Mouse (Mus musculus) right cerebral cortex, postnatal 36 days (tissue): ENCODE results near the gene Snx32.

Experiments
- DNase-seq, 2 experiments: peaks; one replicate each; pipeline ENCODE4 v3.0.0; 2022; ENCODE audit warnings: low spot score in 2 of 2, mixed read lengths in 1 of 2

Snx32 gene

DNA sequence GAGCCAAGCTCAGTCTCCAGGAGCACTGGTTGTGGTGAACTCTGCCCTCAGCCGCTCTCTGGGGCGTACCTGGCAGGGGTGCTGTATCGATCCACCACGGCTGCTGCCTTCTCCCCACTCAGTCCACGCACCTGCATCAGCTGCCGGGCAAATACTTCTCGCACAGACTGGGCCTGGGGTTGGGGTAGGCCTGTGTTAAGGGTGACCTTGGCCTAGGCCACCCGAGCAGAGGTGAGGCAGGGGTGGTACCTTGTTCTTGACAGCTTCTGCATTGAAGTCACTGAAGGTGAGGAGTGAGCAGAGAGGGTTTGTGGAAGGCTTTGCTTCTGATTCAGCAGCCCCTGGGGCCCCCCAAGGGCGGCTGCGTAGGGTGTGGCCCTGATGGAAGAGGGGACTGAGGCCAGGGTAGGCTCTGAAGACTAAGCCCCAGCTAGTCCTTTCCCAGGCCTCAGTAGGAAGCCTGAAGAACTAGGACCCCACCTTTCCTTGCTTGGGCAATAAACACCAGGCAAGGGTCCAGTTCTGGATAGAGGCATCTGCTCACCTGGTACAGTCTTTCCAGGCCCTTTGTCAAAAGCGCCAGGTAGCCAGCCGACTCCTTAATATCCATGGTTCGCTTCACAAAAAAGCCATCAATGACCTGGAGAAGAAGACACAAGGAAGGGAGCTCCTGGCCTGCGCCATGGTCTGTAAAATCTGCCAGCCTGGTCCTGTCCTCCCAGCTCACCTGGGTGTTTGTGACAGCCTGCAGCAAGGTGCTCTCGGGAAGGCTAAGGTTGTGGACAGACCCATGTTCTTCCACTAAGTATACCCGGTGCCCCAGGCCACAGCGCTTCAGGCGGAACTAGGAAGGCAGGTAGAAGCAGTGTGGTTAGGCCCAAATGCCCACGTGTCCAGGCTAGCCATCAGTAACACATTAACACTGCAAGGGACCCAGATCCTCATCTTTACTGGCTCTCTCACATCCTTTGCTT lies 26.7 kb downstream of the Snx32 start:
- no peak for DNase-seq

DNA sequence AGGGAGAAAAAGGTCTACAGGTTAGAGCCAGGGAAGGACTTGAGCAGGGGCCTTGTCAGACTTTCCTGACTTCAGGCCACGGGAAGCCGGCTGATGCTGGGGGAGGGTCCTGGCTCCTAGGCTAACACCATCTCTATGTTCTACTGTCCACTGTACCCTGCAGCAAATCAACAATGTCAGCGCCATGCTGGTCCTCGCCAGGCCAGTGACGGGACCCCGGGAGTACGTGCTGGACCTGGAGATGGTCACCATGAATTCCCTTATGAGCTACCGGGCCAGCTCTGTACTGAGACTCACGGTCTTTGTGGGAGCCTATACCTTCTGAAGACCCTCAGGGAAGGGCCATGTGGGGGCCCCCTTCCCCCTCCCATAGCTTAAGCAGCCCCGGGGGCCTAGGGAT lies 28.9 kb downstream of the Snx32 start:
- DNase-seq: no peak

DNA sequence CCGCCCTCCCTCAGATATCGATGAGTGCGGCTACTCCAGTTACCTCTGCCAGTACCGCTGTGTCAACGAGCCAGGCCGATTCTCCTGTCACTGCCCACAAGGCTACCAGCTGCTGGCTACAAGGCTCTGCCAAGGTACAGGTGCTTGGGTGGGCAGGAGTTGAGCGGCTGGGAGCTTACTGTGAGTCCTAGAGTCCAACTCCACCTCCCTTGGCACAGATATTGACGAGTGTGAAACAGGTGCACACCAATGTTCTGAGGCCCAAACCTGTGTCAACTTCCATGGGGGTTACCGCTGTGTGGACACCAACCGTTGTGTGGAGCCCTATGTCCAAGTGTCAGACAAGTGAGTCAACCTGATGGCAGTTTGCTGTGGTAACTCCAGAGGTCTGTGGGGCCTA lies 30.3 kb downstream of the Snx32 start:
- no peak for DNase-seq

DNA sequence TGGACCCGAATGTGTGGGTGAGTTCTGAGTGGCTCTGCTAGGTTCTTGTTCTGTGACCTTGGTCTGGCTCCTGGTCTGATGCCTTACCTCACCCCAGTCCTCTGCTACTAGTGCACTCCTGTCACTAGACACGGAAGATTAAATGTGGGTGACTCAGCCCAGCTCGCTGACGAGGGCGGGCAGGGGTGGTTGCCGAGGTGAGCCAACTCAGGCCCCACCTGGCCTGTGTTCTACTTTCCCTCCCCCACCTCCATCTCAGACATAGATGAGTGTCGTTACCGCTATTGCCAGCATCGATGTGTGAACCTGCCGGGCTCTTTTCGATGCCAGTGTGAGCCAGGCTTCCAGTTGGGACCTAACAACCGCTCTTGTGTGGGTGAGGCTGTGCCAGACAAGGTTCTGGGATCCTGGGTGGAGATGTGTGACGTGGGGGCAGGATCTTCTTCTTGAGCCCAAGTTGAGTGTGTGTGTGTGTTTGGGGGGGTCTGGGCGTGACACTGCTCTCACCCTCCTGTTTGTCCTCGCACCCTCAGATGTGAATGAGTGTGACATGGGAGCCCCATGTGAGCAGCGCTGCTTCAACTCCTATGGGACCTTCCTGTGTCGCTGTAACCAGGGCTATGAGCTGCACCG lies 32.6 kb downstream of the Snx32 start:
- DNase-seq: no peak

DNA sequence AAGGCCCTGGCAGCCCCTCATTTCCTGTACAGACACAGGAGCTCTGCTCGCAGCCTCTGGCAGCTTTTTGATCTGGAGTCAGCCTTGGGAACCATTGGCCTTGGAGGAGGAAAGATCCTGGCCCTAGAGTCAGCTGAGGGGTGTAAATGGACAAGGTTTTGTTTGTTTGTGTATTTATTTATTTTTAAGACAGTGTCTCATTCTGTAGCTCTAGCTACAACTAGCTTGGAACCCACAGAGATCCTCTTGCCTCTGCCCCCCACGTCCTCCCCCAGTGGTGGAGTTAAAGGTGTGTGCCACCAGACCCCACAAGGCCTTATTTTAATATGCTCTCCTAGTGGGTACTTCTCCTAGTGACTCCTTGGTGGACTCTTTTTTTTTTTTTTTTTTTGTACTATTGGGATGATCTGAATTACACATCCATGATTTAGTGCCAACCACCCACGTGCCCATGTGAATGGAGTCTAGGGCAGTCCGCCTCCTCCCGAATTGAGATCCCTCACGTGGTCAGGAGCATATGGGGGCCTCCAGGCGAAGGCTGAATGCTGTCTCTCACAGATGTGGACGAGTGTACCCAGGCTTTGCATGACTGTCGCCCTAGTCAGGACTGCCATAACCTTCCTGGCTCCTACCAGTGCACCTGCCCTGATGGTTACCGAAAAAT lies 33.2 kb downstream of the Snx32 start:
- no peak for DNase-seq

DNA sequence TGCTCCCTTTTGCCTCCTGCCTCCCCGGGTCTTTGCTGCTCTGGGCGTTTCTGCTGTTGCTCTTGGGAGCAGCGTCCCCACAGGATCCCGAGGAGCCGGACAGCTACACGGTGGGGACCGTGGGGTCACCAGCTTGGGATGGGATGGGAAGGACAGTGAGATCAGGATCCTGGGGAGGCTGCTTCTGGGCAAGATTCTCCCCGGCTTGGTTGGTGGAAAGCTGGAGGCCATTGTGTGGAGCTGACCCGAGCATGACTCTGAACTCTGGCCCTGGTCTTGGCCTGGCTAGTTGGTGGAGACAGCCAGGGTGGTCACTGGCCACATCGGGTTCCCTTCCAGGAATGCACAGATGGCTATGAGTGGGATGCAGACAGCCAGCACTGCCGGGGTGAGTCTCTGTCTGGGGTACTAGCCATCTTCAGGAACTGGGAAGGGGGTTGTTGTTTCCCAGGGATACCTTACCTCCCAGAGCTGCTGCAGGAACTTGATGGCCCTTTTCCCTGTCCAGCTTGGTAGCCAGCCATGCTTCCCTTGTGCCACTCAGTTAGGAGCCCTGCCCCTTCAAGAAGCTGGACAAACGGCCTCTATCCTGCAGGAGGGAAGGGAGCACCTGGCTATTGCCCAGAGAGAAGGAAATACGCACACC lies 35.1 kb downstream of the Snx32 start:
- no peak for DNase-seq

DNA sequence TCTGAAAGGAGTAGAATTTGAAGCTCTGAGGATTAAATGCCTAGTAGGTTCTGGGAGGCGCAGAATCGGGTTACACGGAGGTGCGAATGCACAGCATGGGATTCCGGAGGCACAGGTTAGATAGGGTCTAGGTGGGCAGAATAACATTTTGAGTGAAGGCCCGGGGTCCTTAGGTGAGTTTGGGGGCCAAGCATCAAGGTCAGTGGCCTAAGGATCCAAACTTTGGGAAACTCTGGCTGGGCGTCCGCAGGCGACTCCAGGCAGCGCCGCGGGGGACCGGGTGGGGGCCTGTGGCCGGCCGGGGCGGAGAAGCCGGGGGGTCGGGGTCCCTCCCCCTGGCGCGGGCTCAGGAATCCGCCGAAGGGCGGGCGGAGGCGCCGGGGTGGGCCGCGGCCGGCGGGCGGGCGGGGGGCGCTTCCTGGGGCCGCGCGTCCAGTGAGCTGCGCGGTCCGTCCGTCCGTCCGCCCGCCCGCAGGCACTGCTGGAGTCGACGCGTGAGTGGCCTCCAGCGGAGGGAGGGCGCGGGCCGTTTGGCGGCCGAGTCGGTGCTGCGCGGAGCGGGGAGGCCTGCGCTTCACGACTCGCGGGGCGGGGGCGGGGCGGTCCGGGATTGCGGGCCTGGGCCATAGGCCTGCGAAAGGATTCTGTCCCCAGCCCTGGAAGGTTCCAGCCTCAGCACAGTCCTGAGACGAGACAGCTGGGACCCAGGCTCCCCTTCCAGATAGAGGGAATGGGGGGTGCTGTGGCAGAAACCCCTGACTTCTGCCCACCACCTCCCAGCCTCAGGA lies 35.9 kb downstream of the Snx32 start:
- no peak for DNase-seq

DNA sequence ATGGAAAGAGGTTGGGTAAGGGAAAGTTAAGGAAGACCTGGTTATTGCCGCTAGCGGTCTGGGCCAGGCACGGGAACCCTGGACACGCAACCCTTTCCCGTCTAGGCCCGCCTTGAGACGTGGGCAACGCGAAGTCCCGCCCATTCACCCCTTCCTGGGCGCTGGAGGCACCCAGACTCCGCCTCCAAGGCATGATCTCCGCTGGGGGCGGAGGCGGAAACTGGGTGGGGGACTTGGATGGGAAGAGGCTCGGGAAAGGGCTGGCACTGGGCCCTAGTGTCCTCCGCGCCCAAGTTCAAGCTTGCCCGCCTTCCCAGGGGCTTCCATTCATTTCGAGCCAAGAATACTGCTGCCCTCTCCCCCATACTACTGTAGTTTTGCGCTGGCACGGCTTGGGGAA lies 36.6 kb downstream of the Snx32 start, which contains the start of gene Efemp2:
Gene Efemp2, plus strand, starts transcription at position 235 of the 400 bp plus-strand sequence.
- DNase-seq: peak in 1 of 2 experiments; percentile 48

DNA sequence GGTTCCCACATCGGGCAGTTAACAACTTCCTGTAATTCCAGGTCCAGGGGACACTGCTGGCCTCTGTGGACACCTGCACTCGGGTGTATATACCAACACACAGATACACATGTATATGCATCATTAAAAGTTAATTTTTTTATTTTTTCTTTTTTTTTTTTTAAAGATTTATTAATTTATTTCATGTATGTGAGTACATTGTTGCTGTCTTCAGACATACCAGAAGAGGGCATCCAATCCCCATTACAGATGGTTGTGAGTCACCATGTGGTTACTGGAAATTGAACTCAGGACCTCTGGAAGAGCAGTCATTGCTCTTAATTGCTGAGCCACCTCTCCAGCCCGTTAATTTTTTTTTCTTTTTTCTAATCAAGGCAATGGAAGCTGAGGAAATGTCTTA lies 37.5 kb downstream of the Snx32 start:
- DNase-seq: no peak

DNA sequence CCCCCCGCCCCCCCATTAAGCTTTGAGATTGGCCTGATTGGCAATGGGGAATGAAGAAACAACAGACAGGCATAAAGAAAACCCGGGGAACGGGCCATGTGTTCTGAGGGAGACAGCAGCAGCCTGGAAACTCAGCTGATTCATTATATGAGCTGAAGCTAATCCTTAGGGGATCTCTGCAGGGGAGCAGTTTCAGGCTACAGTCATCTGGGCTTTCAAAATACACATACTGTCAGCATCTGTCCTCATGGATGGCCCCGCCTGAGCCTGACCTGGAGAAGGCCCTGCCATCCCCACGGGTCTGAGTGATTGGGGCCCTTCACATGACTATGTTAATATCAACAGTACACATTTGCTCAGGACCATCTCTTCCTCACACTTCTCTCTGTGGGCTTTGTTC lies 38.5 kb downstream of the Snx32 start:
- DNase-seq: no peak

DNA sequence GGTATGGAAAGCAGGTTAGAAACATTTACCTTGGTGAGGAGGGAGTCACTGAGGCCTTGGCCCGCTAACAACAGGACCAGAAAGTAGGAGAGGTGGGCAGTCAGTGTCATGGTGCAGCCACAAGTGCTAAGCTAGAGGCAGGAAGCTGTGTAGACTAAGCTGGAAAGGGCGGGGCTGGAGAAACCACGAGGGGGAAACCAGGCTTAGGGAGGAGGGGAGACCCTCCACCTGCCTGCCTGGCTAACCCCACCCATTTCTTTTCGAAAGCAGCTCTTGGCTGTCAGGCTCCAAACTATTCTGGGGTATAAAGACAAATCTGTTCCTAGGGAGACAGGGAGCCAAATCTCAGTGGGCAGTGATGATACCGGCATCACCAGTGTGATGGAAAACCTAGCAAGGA lies 42.0 kb downstream of the Snx32 start, which contains the start of gene Ctsw:
Gene Ctsw, minus strand, starts transcription at position 134 of the 400 bp plus-strand sequence.
- DNase-seq: no peak

DNA sequence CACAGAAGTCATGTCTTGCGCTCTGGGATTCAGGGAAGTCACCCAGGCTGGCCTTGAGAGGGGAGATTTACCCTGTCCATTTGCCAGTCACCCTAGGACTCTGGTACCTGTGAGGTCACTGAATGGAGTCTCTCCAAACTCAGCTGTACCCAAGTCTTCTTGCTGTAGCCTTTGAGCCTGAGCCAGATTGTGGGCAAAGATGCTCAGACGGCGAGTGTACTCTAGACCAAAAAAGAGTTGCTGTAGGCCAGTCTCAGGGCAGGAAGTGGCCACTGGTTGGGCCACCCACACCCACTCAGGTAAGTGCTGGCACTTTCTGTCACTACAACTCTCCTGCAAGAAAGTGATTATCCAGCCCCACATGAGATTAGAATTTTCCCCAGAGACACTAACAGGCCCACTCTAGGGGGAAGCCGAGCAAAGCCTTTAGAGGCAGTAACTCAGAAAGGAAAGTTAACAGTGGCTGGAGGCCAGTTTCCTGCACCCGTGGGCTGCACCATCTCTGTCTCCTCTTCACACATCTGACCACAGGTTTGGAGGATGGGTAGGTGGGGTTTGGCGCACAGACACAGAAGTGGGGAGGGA lies 43.3 kb downstream of the Snx32 start:
- DNase-seq: no peak

DNA sequence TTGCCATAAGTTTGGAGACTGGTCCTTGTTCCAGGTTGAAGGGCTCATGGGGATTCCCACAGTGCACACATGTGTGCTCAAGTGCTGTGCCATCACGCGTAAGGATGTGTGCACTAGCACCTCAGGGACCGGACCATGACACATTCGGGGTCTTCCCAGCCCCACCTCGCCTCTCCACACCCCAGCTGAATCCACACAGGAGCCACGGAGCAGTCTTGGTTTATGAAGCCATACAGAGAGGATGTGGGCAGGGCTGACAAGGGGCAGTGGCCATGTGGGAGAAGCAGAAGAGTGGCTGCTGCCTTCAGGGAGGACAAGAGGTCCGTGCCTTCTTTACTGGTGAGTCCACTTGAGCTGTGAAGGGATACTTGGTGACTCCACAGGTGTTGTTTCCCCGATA lies 45.3 kb downstream of the Snx32 start:
- no peak for DNase-seq

DNA sequence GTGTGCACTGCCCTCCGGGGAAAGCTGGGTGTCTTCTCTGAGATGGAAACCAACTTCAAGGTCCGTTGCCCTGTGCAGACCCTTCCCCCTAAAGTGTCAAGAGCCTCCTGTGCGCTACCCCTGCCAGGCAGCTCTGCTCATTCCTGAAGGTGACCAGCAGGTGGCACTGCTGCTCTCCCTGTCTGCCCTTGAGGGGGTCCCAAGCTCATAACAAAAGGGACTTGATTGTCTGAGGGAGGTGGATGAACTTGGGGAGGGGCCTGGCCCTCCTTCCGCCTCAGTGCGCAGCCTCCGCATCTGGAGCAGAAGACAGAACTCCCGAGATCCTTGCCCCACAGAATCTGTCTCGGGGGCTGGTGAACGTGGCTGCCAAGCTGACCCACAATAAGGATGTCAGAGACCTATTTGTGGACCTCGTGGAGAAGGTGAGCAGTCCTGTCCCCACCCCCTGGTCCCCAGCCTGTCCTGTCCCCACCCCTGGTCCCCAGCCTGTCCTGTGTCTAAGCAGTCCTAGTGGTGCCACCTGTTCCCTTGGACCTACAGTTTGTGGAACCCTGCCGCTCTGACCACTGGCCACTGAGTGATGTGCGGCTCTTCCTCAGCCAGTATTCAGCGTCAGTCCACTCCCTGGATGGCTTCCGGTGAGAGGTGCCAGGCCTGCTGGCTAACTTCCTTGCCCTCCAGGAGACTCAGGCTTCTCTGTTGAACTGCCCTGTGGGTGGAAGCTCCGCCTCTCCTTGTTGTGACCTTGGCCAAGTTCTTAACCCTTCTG lies 46.4 kb downstream of the Snx32 start:
- DNase-seq: no peak

DNA sequence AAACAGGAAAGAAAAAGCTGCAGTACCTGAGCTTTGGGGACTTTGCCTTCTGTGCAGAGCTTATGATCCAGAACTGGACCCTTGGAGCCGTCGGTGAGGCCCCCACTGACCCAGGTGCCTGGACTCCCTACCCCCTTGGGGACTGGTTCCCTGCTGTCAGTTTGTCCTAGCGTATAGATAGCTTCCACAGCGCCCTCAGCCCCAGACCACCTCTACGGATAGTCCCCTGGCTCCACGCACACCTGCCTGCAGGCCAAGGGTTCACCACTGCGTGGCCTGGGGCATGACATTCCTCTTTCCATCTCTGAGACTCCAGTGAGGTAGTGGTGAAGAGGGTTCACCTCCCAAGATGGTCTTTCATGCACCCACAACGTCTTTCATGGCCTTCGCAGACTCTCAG lies 47.1 kb downstream of the Snx32 start:
- DNase-seq: no peak

DNA sequence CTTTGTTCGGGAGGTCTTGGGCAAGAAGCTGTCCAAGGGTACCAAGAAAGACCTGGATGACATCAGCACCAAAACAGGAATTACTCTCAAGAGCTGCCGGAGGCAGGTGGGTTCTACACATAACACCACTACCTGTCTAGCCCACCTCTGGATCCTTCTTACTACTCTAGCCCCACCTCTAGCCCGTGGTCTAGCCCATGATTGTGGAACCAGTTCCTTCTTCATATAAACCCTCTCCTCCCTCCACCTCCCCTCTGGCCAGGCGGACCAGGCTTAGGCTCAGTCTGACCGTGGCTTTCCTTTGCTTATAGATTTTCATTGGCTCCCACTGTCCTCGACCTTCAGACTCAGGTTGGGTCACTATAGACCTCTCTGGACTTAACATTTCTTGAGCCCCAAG lies 48.9 kb downstream of the Snx32 start:
- no peak for DNase-seq

DNA sequence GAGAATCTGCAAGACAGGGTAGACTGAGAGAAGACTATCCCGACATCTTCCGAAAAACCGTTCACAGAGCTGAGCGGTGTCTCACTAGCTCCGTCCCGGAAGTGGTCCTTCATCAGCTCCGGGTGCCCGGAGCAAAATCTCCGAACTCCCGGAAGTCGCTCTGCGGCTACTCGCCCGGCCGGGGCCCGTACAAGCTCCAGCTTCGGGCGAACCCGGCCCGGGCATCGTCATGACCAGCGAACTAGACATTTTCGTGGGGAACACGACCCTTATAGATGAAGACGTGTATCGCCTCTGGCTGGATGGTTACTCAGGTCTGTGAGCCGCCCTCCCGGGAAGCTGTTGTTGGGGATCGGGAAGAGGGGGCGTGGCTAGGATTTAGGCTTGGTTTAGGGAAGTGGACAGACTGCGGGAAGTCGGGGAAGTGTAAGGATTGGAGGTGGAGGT lies 49.9 kb downstream of the Snx32 start, which contains the start of gene Fibp:
Gene Fibp, plus strand, starts transcription at position 151 of the 447 bp plus-strand sequence.
- DNase-seq: peak; percentile 73 to 79

DNA sequence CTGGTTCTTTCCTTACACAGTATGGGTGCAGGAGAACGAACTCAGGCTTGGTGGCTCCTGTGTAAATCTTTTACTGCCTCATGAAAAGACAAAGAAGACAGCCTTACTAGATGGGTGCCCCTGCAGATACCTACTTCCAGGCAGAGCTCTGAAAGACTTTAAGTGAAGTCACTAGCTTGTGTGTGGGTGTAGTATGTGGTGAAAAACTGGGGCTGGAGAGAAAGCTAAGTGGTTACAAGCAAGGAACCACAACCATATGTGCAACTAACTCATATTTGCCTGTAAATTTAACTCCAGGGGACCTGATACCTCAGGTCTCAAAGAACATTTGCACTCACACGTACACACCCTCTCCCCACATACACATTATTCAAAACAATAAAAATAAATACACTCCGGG lies 50.4 kb downstream of the Snx32 start:
- DNase-seq: no peak

DNA sequence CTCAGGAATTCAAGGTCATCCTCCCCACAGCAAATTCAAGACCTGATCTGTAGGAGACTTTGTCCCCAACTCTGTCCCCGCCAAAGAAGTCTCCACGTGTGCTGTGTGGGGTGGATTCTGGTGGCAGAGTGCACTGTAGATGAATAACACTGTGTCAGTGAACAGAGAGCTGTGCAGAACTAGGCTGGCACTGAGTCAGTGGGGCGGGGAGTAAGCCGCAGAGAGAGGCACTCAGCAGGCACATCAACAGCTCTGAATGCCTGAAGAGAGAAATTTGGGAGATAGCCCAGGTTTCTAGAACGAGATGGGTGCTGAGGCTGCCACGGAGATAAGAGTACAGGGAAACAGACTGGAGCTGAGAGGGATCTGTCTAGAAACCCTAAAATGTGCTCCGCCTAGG lies 51.3 kb downstream of the Snx32 start:
- no peak for DNase-seq
